Mouse (Mus musculus) ES-Bruce4 (cell line): ENCODE results near the gene Camta1.

ENCODE experiments used
- CTCF ChIP-seq: IDR thresholded peaks from one replicate; pipeline ENCODE4 v1.8.1; 2011; ENCODE audit warnings: low read depth, low read length
- POLR2A ChIP-seq: IDR thresholded peaks from one replicate; pipeline ENCODE4 v1.8.1; 2011; ENCODE audit warnings: low read length; ENCODE audit not compliant: insufficient read depth

GRCm38 (mm10) chr4:151897069-151897617 is 35.5 kb upstream of the Camta1 start:
- TF ChIP-seq POLR2A: no peak
- TF ChIP-seq CTCF: peak; percentile 16
